Mouse (Mus musculus): ENCODE measurements around the gene 3110082J24Rik.
"Not testable (repeated sequence)": the region's sequence is repeated elsewhere in the genome, so short reads cannot be mapped to it uniquely, and the experiment has no call there.

3110082J24Rik gene

DNA sequence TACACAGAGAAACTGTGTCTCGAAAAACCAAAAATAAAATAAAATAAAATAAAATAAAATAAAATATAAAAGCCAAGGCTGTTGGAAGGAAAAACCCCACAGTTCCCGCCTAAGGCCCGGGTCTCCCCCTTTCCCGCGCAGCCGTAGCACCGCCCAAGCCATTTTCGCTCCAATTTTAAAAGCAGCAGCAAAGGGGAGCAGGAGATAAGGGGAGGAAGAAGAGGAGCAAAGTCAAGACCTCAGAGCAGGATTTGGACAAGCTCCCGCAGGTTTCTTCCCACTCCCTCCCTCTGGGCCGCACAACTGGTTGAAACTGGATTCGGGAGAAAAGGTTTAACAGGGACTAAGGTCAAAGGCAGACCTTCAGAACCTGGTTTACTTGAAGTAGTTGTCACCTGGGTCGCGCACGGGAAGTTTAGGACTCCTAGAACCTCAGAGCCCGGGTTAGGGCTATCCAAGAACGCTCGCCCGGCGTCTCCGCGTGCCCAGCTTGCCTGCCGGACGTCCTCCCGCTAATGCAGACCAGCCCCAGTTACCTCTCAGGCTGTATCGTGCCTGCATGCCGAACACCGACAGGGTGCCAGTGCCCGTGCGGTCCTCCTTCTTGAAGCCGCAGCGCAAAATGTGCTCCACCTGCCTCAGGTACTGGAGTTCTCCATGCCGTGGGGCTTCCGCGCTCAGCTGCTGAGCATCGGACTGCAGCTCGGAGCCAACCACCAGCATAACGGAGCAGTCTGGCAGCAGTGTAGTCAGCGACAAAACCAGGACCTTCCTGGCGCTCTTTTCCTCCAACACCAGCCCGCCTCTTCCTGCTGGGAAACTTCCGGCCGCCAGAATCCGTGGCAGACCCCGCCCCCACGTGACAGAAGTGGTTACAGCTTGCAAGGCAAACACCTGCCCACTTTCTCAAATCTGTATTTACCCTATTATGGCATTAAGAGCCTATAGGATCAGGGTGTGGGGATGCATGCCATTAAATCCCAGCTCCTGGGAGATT, 32.8 kb downstream of the 3110082J24Rik start, which contains the start of gene Tyms:
TSS of gene Tyms (minus strand) at position 793 of the 997 bp plus-strand sequence.
- peak; percentile 75 to 83 for DNase-seq (ENCODE audit: low spot score in 2 of 2)

DNA sequence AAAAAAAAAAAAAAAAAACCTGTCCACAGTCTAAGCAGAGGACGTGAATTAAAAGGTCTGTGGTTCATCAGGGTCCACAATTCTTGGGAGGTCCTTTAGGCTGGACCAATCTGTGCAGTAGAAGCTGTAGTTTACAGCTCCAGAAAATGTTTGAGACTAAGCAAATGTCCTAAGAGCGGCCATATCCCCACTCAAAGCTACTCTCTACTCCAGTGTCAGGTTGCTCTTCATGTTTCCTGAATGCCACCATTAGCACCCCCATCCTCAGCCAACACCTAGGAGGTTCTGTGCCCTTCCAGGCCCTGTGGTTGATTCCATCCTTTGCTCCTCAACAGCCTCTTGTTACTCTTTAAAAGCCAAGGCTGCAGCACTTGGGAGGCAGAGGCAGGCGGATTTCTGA, 33.5 kb downstream of the 3110082J24Rik start:
- DNase-seq (ENCODE audit: low spot score in 2 of 2), result no peak

DNA sequence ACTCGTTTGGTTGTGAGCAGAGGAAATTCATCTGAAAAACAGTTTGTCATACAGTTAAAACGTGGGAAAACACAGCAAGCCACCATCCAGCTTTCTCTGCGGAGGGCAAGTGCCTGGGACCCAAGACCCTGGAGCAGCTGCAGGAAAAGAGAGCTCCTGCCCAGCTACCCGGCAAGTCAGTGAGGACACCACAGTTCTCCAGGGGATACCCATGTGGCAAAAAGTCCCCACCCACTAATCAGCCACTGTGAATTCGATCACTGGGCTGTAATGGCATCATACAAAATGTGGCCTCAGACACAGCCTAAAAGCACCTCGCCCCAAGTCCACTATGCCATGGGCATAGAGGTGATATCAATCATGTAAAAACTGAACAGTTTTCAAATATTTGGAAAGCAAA, 34.2 kb downstream of the 3110082J24Rik start:
- DNase-seq (ENCODE audit: low spot score in 2 of 2), result no peak

DNA sequence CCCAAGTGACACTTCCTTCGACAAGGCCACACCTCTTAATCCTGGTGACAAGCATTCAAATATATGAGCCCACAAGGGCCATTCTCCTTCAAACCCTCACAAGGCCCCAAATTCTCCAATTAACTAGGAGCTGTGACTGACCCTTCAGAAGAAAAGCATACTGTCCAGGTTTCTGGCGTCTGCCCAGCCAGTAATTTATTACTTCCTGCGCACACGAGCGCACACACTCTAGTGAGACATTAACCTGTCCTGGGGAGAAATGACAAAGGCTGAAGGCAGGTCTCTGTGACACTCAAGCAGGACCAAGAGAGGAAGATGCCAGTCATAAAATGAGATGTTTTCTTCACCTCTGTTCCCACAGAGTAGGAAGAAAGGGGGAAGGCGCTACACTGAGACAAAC, 38.2 kb downstream of the 3110082J24Rik start:
- no peak for DNase-seq (ENCODE audit: low spot score in 2 of 2)

DNA sequence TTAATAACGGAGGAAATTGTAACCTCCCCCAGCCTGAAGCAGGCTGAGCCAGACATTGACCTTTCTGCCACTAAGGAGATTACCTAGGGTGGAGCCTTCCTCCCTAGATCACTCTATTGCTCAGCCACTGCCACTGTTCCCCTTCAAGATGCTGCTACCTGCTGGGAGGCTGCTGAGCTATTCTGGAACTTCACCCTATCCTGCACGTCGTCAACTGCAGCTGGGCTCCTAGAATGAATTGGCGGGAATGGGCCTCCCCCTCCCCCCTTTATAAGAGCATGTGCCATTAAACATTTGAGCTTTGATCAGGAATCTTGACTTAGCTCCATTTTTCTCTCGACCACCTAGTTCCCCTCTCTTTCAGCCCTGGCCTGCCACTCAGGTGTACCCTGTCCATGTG, 46.3 kb downstream of the 3110082J24Rik start:
- DNase-seq (ENCODE audit: low spot score in 2 of 2), result not testable (repeated sequence)

DNA sequence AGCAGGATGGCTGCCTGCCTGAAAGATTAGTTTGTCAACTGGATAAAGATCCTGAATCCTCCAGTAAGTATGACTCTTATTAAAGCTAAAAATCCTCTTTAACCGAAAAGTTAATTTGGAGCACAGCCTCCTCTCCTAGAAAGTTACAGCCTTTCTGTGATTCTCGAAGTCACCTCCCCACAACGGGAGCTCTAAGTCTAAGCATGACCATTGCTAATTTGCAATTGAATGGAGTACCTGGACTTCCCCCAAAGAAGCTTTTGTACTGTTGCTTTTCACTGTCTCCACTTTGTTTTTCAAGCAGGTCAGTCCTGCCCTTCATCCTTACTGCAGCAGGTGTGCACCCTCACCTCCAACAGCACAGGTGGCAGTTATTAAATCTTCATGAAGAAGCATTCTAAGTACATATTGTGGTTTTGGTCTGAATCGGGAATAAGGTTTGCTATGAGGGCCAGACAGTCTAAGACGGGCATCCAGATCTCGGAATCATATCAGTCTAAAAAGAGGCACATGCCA, 47.6 kb downstream of the 3110082J24Rik start:
- DNase-seq (ENCODE audit: low spot score in 2 of 2), result no peak
